ENCODE assay signal across 9 mouse cellular contexts in genomic region chr7:120503891-120504662, GRCm38 (mm10).
DNase-seq lines count a peak whose midpoint lies in the region; ATAC-seq and TF ChIP-seq lines count a peak whose summit lies in the region.
"Had no signal": no experiment of that assay in that cellular context is flagged by ENCODE, and none has a peak within 500 bp of the region (broad histone marks: within the 10 kb centered on the region; RNA-seq: fewer than 3 reads in every experiment).

No protein-coding gene starts in this region.

- H3K4me2 ChIP-seq in heart, postnatal 0 days (ENCODE audit: low read depth, low read length), result peak overlapping the region; percentile 71
- H3K4me2 ChIP-seq in midbrain, embryonic 11.5 days, result peak overlapping the region; percentile 69

- no peak for TF ChIP-seq CTCF in heart, postnatal 0 days (IDR thresholded peaks at IDR 0.05; ENCODE audit: low read depth)

- DNase-seq in heart, postnatal 0 days (ENCODE audit: low spot score), result no peak
- DNase-seq in heart, postnatal 10 days, result no peak
- DNase-seq in embryo, embryonic 11 days, result peak; percentile 59
- DNase-seq in heart, postnatal 4 days, result peak; percentile 7
- DNase-seq in midbrain, embryonic 11.5 days (ENCODE audit: low spot score, missing footprints), result no peak
- no peak for DNase-seq in adrenal gland, adult 8-10 months
- no peak for DNase-seq in urinary bladder, postnatal 14 days (ENCODE audit: low spot score)

- WGBS in heart, postnatal 0 days, result 17% methylated on average over 31 of the region's 31 CpGs
- WGBS in midbrain, embryonic 11.5 days, result 15% methylated on average over 24 of the region's 31 CpGs

- H3K4me1 ChIP-seq in heart, postnatal 0 days (ENCODE audit: control insufficient read depth, insufficient read depth), result no peaks in the 10 kb centered on the region
- no peaks in the 10 kb centered on the region for H3K4me1 ChIP-seq in midbrain, embryonic 11.5 days (ENCODE audit: control insufficient read depth, insufficient read depth, low read length)

- ATAC-seq in heart, postnatal 0 days (ENCODE audit: insufficient read depth, low read depth), result no peak
- peak; percentile 94 for ATAC-seq in midbrain, embryonic 11.5 days (ENCODE audit: low FRiP score)
- no peak for ATAC-seq in megakaryocyte-erythroid progenitor cell, adult 5-6 weeks (replicated peaks; ENCODE audit: low FRiP score, low TSS enrichment, poor library complexity, severe bottlenecking)
- ATAC-seq: Patski had no signal

- H3K27me3 ChIP-seq in heart, postnatal 0 days (ENCODE audit: control insufficient read depth, insufficient read depth, low read length), result no peaks in the 10 kb centered on the region
- no peaks in the 10 kb centered on the region for H3K27me3 ChIP-seq in midbrain, embryonic 11.5 days (ENCODE audit: control insufficient read depth, insufficient read depth, low read length)

- H3K9ac ChIP-seq in heart, postnatal 0 days (replicated peaks; ENCODE audit: low read depth, low read length), result peak overlapping the region; percentile 39; the same call in 1 of the 2 replicates
- peak overlapping the region; percentile 69 for H3K9ac ChIP-seq in midbrain, embryonic 11.5 days (ENCODE audit: low read length)

- no peaks in the 10 kb centered on the region for H3K36me3 ChIP-seq in heart, postnatal 0 days (replicated peaks; ENCODE audit: control insufficient read depth, insufficient read depth, low read length)
- H3K36me3 ChIP-seq in midbrain, embryonic 11.5 days (ENCODE audit: control insufficient read depth, insufficient read depth, low read length), result no peaks in the 10 kb centered on the region

- no peak for TF ChIP-seq EP300 in heart, postnatal 0 days (IDR thresholded peaks at IDR 0.05; ENCODE audit: low read depth)

- H3K27ac ChIP-seq in heart, postnatal 0 days (ENCODE audit: low read depth), result no peak overlapping the region
- H3K27ac ChIP-seq in midbrain, embryonic 11.5 days (ENCODE audit: low read depth, low read length), result no peak overlapping the region; the same call in 1 of the 2 replicates

- peak overlapping the region; percentile 36 for H3K4me3 ChIP-seq in heart, postnatal 0 days (ENCODE audit: low read depth, low read length)
- peak overlapping the region; percentile 37 for H3K4me3 ChIP-seq in midbrain, embryonic 11.5 days (ENCODE audit: low read depth, low read length)

- H3K9me3 ChIP-seq in heart, postnatal 0 days (replicated peaks; ENCODE audit: control insufficient read depth, low read length), result no peaks in the 10 kb centered on the region
- H3K9me3 ChIP-seq in midbrain, embryonic 11.5 days (ENCODE audit: control insufficient read depth, low read length), result no peaks in the 10 kb centered on the region

- intact Hi-C loops in heart, postnatal 10 days (cut with DNase I), result no loop called here

Comparison
In these comparisons a context has a peak if more than half of its experiments do, and no peak if none do; other contexts are left out.
1. DNase-seq: peak in embryo, embryonic 11 days (single experiment) and heart, postnatal 4 days (single experiment); none in heart, postnatal 0 days (single experiment), heart, postnatal 10 days (0 of 2), midbrain, embryonic 11.5 days (single experiment), adrenal gland, adult 8-10 months (single experiment) and urinary bladder, postnatal 14 days (single experiment).